Mouse (Mus musculus): ENCODE data around the gene Tanc2.

- TF ChIP-seq CTCF (IDR thresholded peaks at IDR 0.05; ENCODE audit: borderline replicate concordance, control insufficient read depth, extremely low read depth, insufficient read depth, low read length, poor library complexity) (no peak), POLR2A (IDR thresholded peaks at IDR 0.05; ENCODE audit: control insufficient read depth, extremely low read depth, insufficient read depth, low read length, poor library complexity) (no peak)
Measured at GRCm38 (mm10) chr11:105885558-105885957, 295.8 kb downstream of the Tanc2 start.

Data from thymus, adult 2 months (tissue).